Mouse (Mus musculus) myocyte (in vitro differentiated cells): ENCODE measurements at regions not wholly inside any gene's neighbourhood (a gene's known extent, or its start where the extent isn't known, plus 50 kb on each side); places are given as distances from the start of the nearest gene placed in this dataset.

Experiments
- CEBPB ChIP-seq: IDR thresholded peaks from 2 replicates; pipeline ENCODE4 v1.6.1; 2011; ENCODE audit warnings: mild to moderate bottlenecking, moderate library complexity; ENCODE audit not compliant: poor library complexity, insufficient read depth, severe bottlenecking
- E2F4 ChIP-seq: IDR thresholded peaks from one replicate; pipeline ENCODE4 v1.6.1; 2011; ENCODE audit warnings: mild to moderate bottlenecking, control low read depth, moderate library complexity; ENCODE audit not compliant: insufficient read depth
- MAX ChIP-seq: IDR thresholded peaks from one replicate; pipeline ENCODE4 v1.6.1; 2011; ENCODE audit warnings: low read depth, mild to moderate bottlenecking, control low read depth
- MYOD1 ChIP-seq, 3 experiments: IDR thresholded peaks; one replicate each; pipeline ENCODE4 v1.6.1; 2011; ENCODE audit warnings: control low read depth in 2 of 3, low read depth in 2 of 3, mild to moderate bottlenecking in 2 of 3, moderate library complexity in 1 of 3; ENCODE audit not compliant: insufficient read length in 2 of 3, control insufficient read depth in 1 of 3
- MYOG ChIP-seq, 3 experiments: IDR thresholded peaks; one replicate each; pipeline ENCODE4 v1.6.1; 2011; ENCODE audit warnings: control low read depth in 2 of 3, low read depth in 2 of 3, mild to moderate bottlenecking in 2 of 3; ENCODE audit not compliant: insufficient read length in 2 of 3, control insufficient read depth in 1 of 3, insufficient read depth in 1 of 3
- POLR2A ChIP-seq: IDR thresholded peaks from one replicate; pipeline ENCODE4 v1.6.1; 2011; ENCODE audit warnings: low read depth, mild to moderate bottlenecking, control low read depth, moderate library complexity; ENCODE audit not compliant: insufficient read length
- REST ChIP-seq: IDR thresholded peaks from one replicate; pipeline ENCODE4 v1.6.1; 2011; ENCODE audit warnings: mild to moderate bottlenecking, control low read depth, moderate library complexity; ENCODE audit not compliant: insufficient read depth, insufficient read length
- TCF12 ChIP-seq: IDR thresholded peaks from one replicate; pipeline ENCODE4 v1.6.1; 2011; ENCODE audit warnings: mild to moderate bottlenecking, control low read depth; ENCODE audit not compliant: poor library complexity, insufficient read depth, severe bottlenecking
- TCF3 ChIP-seq: IDR thresholded peaks from one replicate; pipeline ENCODE4 v1.6.1; 2011; ENCODE audit warnings: low read depth, control low read depth; ENCODE audit not compliant: insufficient read length
- USF1 ChIP-seq: IDR thresholded peaks from one replicate; pipeline ENCODE4 v1.6.1; 2011; ENCODE audit warnings: low read depth, mild to moderate bottlenecking, control low read depth, moderate library complexity

DNA sequence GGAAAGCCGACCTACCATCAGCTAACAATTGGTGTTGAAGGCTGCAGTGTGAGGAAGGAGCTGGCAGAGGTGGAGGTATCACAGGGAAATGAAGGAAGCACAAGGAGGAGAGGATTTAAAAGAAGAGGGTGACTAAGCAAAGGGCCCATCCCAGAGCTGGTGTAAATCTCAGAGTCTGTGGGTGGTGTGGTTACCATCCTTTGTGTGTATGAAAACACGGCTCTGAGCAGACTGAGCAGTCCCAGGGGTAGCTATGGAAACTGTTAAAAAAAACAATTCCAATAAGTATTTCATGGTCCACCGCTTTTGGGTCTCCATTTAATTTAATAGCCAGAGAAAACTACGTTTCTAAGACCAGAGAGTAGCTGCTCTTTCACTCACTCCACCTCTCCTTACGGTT lies 123.3 kb downstream of the Gm11077 start:
- TF ChIP-seq POLR2A (no peak), REST (no peak), MYOD1 (IDR thresholded peaks at IDR 0.05; ENCODE audit: control insufficient read depth in 1 of 3, insufficient read length in 2 of 3, low read depth in 2 of 3) (no peak), CEBPB (no peak), MYOG (IDR thresholded peaks at IDR 0.05; ENCODE audit: control insufficient read depth in 1 of 3, insufficient read depth in 1 of 3, insufficient read length in 2 of 3, low read depth in 2 of 3) (no peak), TCF3 (no peak), E2F4 (no peak), MAX (no peak), USF1 (no peak), TCF12 (no peak)
